Mouse (Mus musculus) intestine, embryonic 15.5 days (tissue): Measurements from ENCODE around the gene Gemin6. TPM values are rescaled to one million over a fixed set of nuclear protein-coding genes. Genes with fewer than 3 reads are reported as not detected.
A peak's percentile ranks its signal among the peaks of the same experiment; 100 is the strongest.
"Not testable (repeated sequence)": the region's sequence is repeated elsewhere in the genome, so short reads cannot be mapped to it uniquely, and the experiment has no call there.

Source experiments
- ATAC-seq: fragments of 200-750 bp; cut with Nextera tagmentation; 2 replicates; pipeline ENCODE4 v1.8.0; 2017; ENCODE audit warnings: moderate TSS enrichment, moderate library complexity
- H3K27ac ChIP-seq: fragments of 300-500 bp; sonication (generic); 2 replicates; pipeline ENCODE4 v1.5.1; 2015; ENCODE audit warnings: mild to moderate bottlenecking, inconsistent platforms
- H3K27me3 ChIP-seq: fragments of 300-500 bp; sonication (generic); replicated peaks from 2 replicates; pipeline ENCODE4 v1.6.1; 2015; ENCODE audit warnings: inconsistent platforms
- H3K36me3 ChIP-seq: fragments of 300-500 bp; sonication (generic); 2 replicates; pipeline ENCODE4 v1.6.1; 2015; ENCODE audit warnings: inconsistent platforms
- H3K4me1 ChIP-seq: fragments of 300-500 bp; sonication (generic); replicated peaks from 2 replicates; pipeline ENCODE4 v1.6.1; 2015; ENCODE audit warnings: inconsistent platforms
- H3K4me2 ChIP-seq: fragments of 300-500 bp; sonication (generic); replicated peaks from 2 replicates; pipeline ENCODE4 v1.6.1; 2015; ENCODE audit warnings: mild to moderate bottlenecking, inconsistent platforms
- H3K4me3 ChIP-seq: fragments of 300-500 bp; sonication (generic); replicated peaks from 2 replicates; pipeline ENCODE4 v1.5.1; 2015; ENCODE audit warnings: inconsistent platforms
- H3K9ac ChIP-seq: fragments of 300-500 bp; sonication (generic); 2 replicates; pipeline ENCODE4 v1.6.1; 2015; ENCODE audit warnings: inconsistent platforms
- H3K9me3 ChIP-seq: fragments of 300-500 bp; sonication (generic); 2 replicates; pipeline ENCODE4 v1.6.1; 2016; ENCODE audit warnings: inconsistent platforms
- WGBS: fragments of 180-500 bp; shearing (Covaris S2); methylation state at CpG from one replicate; pipeline ENCODE4 v1.1.7; 2015; 5-methylcytosine and 5-hydroxymethylcytosine counted together
- polyA plus RNA-seq: library from polyadenylated mRNA; unstranded; fragments of >200 nt; fragmentation: Nextera tagmentation; extraction: Ambion mirVana; gene quantifications from 2 replicates; pipeline ENCODE4 v1.2.1, GENCODE M21; 2015

Gene Gemin6
- polyA plus RNA-seq, 1 experiment from 2014 or later: 44.9 TPM

DNA sequence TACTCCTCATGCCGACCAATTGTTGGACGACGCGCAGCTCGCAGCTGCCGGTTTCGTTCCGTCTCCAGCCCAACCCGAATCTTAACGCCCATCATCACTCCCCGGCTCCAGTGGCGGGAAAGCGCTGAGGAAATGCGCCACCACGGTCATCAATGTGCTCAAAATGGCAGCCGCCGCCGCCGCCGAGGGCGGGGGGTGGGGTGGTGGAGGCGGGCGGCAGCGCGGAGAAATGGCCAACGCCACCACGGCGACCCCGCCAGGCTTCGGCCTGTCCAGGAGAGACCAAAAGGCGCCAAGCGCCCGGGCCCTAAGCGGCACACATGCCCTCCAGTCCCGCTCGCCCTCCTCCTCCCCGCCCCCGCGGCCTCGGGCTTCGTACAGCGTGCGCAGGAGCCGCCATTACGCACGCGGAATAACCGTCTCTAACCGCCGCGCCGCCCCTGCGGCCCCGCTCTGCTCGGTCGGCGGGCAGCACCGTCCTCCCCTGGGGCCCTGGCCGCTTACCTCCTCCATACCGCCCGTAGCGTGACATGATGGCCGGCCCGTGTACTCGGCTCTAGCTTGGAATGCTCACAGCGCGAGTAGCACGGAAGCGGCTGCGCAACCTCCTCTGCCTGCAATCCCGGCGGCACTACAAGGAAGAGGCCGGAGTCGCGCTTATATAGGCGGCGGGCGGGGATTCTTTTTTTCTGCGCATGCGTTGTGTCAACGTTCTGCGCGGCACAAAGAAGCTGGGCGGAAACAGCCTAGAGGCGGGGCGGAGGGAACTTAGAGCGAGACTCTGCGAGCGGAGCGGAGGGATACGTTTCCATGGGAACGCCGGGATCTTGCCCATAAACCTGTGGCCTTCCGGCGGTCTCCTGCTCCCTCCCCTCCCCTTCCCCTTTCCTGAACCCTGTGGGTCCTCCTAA is 17.3 kb upstream of the Gemin6 start, which contains the start of the genes Srsf7 and Ttc39d:
TSS of gene Srsf7 (minus strand) at position 637 of the 911 bp plus-strand sequence.
TSS of gene Ttc39d (plus strand) at position 790 of the 911 bp plus-strand sequence.
- H3K27me3 ChIP-seq: no peaks in the 10 kb centered on the region
- H3K4me1 ChIP-seq: 0 out of 2 replicates have a peak, but pooled peaks cover 7% of the 10 kb centered on the region
- WGBS: under 1% methylated on average over 95 of the region's 95 CpGs
- H3K4me2 ChIP-seq: peak within 1 kb of the TSS; percentile 71
- H3K9ac ChIP-seq: peak within 1 kb of the TSS; percentile 98
- peak within 1 kb of the TSS; percentile 99 for H3K27ac ChIP-seq
- ATAC-seq: peak; percentile 94
- peak within 1 kb of the TSS; percentile 89 for H3K4me3 ChIP-seq
- peaks cover 16% of the 10 kb centered on the region for H3K36me3 ChIP-seq
- H3K9me3 ChIP-seq: no peaks in the 10 kb centered on the region

DNA sequence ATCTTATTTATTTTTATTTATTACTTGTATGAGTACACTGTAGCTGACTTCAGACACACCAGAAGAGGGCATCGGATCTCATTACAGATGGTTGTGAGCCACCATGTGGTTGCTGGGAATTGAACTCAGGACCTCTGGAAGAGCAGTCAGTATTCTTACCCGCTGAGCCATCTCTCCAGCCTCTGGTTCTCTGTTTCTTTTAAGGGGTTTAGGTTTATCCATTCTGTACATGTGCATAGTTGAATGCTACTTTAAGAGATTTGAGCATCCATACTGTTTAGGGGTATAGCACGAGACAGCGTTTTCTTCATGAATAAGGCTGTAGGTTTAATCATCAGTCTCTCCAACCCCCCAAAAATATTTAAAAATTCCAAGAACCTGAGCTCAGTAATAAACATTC is 10.2 kb upstream of the Gemin6 start:
- not testable (repeated sequence) for H3K9ac ChIP-seq, H3K4me3 ChIP-seq, H3K27ac ChIP-seq, H3K36me3 ChIP-seq, H3K4me1 ChIP-seq, H3K27me3 ChIP-seq, H3K4me2 ChIP-seq, ATAC-seq, H3K9me3 ChIP-seq
- WGBS: 91% methylated on average over 4 of the region's 4 CpGs

DNA sequence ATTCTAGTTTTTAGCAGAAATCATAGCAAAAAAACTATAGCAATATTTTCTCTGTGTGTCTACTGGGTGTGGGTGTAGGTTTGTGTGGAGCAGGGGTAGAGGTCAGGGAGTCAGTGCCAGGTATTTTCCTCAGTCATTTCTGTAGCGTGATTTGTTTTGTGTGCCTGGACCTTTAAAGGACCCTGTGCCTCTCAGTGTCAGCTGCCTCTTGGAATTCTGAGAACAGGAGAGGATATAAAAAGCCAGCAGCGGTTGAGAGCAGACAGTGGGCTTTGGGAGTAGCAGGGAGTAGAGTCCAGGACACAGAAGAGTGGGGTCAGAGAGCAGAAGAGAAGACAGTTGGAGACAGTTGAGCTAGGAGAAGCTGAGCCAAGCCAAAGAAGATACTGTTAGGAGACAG is 4.1 kb upstream of the Gemin6 start:
- 58% methylated on average over 2 of the region's 2 CpGs for WGBS
- H3K4me2 ChIP-seq: no peak overlapping the region
- no peaks in the 10 kb centered on the region for H3K4me1 ChIP-seq
- H3K36me3 ChIP-seq: no peaks in the 10 kb centered on the region
- no peak overlapping the region for H3K27ac ChIP-seq
- no peaks in the 10 kb centered on the region for H3K27me3 ChIP-seq
- H3K9me3 ChIP-seq: no peaks in the 10 kb centered on the region
- ATAC-seq: no peak
- no peak overlapping the region for H3K9ac ChIP-seq
- no peak overlapping the region for H3K4me3 ChIP-seq

DNA sequence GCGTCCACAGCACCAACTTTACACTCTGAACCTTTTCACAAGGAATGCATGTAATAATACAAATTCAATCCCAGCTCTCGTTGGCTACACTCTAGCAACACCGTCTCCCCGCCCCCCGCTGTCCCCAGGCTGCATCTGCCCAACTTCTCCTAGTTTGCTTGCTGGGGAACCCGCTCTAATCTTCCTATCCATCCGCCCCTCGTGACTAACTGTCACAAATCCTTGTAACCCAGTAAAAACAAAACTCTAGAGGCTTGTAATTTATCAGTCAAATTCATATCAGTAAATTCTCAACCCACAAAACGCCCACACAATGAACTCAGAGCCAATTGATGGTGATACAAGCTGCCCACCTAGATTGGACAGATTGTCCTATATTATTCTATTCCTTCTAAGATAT is 3.0 kb upstream of the Gemin6 start:
- Histone ChIP-seq H3K9me3 (no peaks in the 10 kb centered on the region), H3K27me3 (no peaks in the 10 kb centered on the region), H3K4me1 (no peaks in the 10 kb centered on the region), H3K4me3 (no peak overlapping the region), H3K27ac (no peak overlapping the region), H3K4me2 (no peak overlapping the region), H3K9ac (no peak overlapping the region), H3K36me3 (no peaks in the 10 kb centered on the region)
- 69% methylated on average over 9 of the region's 9 CpGs for WGBS
- ATAC-seq: no peak

DNA sequence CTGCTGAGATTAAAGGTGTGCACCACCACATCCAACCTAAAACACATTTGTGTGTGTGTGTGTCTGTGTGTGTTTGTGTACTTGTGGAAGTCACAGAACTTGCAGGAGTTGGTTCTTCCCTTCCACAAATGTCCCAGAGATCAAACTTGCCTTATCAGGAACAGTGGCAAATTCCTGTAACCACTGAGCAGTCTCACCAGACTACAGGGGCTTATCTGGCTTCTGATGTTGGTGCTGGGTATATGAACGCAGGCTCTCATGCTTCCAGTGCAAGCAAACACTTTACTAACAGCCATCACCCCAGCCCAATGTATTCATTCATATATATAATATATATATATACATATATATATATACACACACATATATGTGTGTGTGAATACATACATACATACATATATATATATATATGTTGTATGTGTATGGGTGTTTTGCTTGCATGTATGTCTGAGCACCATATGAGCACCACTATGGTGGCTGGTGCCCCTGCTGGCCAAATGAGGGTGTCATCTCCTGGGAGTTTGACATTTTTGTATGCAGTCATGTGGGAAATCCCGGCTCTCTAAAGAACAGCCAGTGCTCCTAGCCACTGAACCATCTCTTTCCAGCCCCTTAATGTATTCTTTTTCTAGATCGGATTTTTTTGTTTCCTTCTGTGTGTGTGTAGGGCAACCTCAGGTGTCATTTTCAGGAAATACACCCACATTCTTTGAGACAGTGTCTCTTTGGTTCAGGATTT is 2.2 kb upstream of the Gemin6 start:
- Histone ChIP-seq H3K4me1 (no peaks in the 10 kb centered on the region), H3K27me3 (no peaks in the 10 kb centered on the region), H3K36me3 (no peaks in the 10 kb centered on the region), H3K4me3 (no peak overlapping the region), H3K27ac (no peak overlapping the region), H3K4me2 (no peak overlapping the region), H3K9me3 (no peaks in the 10 kb centered on the region), H3K9ac (no peak overlapping the region)
- ATAC-seq: no peak
- WGBS: 68% methylated on average over 3 of the region's 3 CpGs

DNA sequence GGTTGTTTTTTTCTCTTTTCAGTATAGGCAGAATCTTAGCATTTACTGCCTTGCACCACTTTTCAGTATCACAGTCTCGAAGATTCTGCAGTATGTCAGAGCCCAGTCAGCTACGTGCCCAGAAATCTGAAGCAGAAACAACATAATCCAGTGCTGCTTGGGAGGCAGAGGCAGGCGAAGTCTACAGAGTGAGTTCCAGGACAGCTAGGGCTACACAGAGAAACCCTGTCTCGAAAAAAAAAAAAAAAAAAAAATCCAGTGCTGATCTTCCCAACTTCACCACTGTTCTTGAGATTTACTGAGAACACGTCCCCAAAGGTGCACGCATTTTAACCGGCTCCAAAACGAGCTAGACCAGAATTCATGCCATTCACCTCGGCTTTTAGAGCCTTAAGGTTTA is 412 bp upstream of the Gemin6 start:
- no peaks in the 10 kb centered on the region for H3K4me1 ChIP-seq
- 10% methylated on average over 9 of the region's 9 CpGs for WGBS
- peak overlapping the region; percentile 58 for H3K4me3 ChIP-seq
- H3K9me3 ChIP-seq: no peaks in the 10 kb centered on the region
- H3K27ac ChIP-seq: peak overlapping the region; percentile 78
- H3K36me3 ChIP-seq: 0 out of 2 replicates have a peak, but pooled peaks cover 3% of the 10 kb centered on the region
- H3K27me3 ChIP-seq: no peaks in the 10 kb centered on the region
- peak; percentile 64 for ATAC-seq
- H3K4me2 ChIP-seq: peak overlapping the region; percentile 79
- peak overlapping the region; percentile 33; the same call in 1 of the 2 replicates for H3K9ac ChIP-seq

DNA sequence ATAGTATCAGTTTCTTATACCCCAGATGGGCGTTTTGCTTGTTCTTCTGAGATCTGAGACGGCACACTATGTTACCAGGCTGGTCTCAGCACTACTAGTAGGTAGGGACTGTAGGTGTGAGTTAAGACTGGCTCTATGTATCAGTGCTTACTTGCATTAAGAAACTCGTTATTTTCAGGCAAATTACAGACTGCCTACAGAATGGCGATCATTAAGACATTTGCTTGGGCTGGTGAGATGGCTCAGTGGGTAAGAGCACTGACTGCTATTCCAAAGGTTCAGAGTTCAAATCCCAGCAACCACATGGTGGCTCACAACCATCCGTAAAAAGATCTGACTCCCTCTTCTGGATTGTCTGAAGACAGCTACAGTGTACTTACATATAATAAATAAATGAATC is 901 bp downstream of the Gemin6 start:
- Histone ChIP-seq H3K9ac (peak overlapping the region; percentile 53), H3K4me3 (peak overlapping the region; percentile 58), H3K4me2 (peak overlapping the region; percentile 79)
- not testable (repeated sequence) for H3K4me1 ChIP-seq, H3K36me3 ChIP-seq, H3K27ac ChIP-seq, H3K9me3 ChIP-seq, H3K27me3 ChIP-seq
- peak; percentile 26; the same call in 1 of the 2 replicates for ATAC-seq
- WGBS: 45% methylated on average over 5 of the region's 5 CpGs

DNA sequence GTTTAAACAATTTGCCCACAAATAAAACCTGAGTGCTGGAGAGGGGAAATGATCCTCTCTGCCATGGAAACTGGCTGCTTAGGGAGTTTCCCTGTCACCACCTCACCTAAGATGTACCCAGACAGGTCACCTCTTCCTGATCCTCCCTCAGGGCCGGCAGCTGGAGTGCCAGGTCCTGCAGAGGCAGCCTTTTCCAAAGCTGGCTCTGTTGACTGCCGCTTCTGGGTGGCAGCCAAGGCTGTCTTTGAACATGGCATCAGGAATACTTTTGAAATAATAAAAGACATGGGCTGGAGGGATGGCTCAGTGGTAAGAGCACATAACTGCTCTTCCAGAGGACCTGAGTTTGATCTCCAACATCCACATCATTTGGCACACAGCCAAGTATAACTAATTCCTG is 5.2 kb downstream of the Gemin6 start:
- 79% methylated on average over 2 of the region's 2 CpGs for WGBS
- Histone ChIP-seq H3K4me3 (no peak overlapping the region), H3K27me3 (no peaks in the 10 kb centered on the region), H3K4me1 (no peaks in the 10 kb centered on the region; the same call in 1 of the 2 replicates), H3K36me3 (0 out of 2 replicates have a peak, but pooled peaks cover 3% of the 10 kb centered on the region), H3K9me3 (no peaks in the 10 kb centered on the region), H3K9ac (no peak overlapping the region), H3K4me2 (no peak overlapping the region), H3K27ac (no peak overlapping the region)
- ATAC-seq: no peak

DNA sequence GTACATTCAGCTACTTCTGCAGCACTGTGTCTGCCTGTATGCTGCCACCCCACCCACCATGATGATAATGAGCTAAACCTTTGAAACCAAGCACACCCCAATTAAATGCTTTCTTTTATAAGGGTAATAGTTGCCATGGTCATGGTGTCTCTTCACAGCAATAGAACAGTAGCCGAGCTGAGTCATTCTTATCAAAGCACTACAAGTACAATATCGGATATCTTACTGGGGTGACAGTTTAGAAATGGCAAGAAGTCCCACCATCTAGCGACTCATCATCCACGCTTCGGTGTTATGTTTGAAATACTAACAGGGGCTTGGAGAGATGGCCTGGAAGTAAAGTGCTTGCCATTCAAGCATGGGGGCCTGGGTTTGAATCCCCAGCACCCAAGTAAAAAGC is 9.6 kb downstream of the Gemin6 start:
- WGBS: 92% methylated on average over 5 of the region's 5 CpGs
- ATAC-seq: no peak
- Histone ChIP-seq H3K4me1 (no peaks in the 10 kb centered on the region; the same call in 1 of the 2 replicates), H3K36me3 (peaks cover 5% of the 10 kb centered on the region; the same call in 1 of the 2 replicates), H3K9ac (no peak overlapping the region), H3K27me3 (no peaks in the 10 kb centered on the region), H3K4me3 (no peak overlapping the region), H3K4me2 (no peak overlapping the region), H3K27ac (no peak overlapping the region), H3K9me3 (no peaks in the 10 kb centered on the region)

DNA sequence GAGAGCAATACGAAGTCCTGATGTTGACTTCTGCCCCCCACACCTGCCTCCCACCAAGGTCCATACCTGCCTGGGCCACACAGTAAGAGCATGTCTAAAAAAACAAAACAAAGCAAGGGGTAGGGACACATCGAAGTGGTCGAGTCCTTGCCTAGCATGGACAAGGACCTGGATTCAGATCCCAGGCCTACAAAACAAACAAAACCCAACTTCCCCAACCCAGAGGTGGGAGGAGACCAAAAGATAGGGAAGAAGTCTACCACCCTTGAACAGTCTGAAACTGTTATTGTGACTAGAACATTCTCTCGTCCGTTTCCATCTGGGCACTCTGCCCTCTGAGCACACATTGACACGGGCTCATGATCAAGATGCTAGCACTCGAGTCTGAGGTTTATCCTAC is 10.1 kb downstream of the Gemin6 start:
- Histone ChIP-seq H3K27me3 (no peaks in the 10 kb centered on the region), H3K4me1 (no peaks in the 10 kb centered on the region; the same call in 1 of the 2 replicates), H3K4me2 (no peak overlapping the region), H3K9me3 (no peaks in the 10 kb centered on the region), H3K27ac (no peak overlapping the region), H3K4me3 (no peak overlapping the region), H3K9ac (no peak overlapping the region), H3K36me3 (peaks cover 9% of the 10 kb centered on the region; the same call in 1 of the 2 replicates)
- ATAC-seq: no peak
- WGBS: 82% methylated on average over 7 of the region's 7 CpGs

DNA sequence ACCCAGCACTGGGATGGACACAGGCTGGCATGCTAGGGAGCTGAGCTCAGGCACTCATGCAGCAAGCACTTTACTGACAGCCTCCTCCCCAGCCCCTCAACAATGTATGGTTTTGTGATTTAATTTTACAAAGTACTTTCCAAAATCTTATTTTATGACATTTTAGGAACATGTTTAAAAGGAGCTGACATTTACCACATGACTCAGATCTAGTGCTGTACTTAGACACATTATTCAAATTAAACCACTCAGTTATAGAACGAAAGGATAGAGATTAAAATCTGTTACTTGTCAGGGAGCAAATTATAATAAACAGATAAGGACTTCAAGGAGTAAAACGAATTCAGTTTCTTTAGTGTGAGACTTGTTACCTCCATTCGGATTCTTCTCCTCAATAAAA is 11.2 kb downstream of the Gemin6 start:
- 77% methylated on average over 3 of the region's 3 CpGs for WGBS
- H3K27ac ChIP-seq: no peak overlapping the region

DNA sequence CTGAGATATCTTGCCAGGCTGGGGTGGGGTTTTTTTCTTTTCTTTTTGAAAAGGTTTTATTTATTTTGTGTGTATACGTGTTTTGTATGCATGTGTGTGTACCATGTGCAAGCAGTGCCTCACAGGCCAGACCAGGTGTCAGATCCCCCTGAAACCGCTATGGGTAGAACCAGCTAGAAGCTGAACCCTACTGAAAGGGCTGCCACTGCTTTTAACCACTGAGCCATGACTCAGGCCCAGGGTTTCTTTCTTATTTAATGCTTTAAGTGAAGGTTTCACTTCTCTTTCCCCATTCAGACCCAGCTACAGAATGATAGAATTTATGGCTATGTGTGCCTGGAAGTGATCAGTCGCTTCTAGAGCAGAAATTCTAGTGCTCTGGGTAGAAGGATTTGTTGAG is 12.6 kb downstream of the Gemin6 start:
- H3K4me2 ChIP-seq: no peak overlapping the region
- no peak overlapping the region for H3K4me3 ChIP-seq
- H3K36me3 ChIP-seq: peaks cover 23% of the 10 kb centered on the region; the same call in 1 of the 2 replicates
- no peaks in the 10 kb centered on the region for H3K27me3 ChIP-seq
- H3K9ac ChIP-seq: no peak overlapping the region
- ATAC-seq: no peak
- H3K27ac ChIP-seq: no peak overlapping the region
- WGBS: 93% methylated on average over 3 of the region's 3 CpGs
- no peaks in the 10 kb centered on the region for H3K4me1 ChIP-seq
- no peaks in the 10 kb centered on the region for H3K9me3 ChIP-seq

More for the DNA sequence above, 11.2 kb downstream of the Gemin6 start:
- no peak overlapping the region for H3K9ac ChIP-seq
- H3K9me3 ChIP-seq: no peaks in the 10 kb centered on the region
- no peak for ATAC-seq
- H3K36me3 ChIP-seq: peaks cover 15% of the 10 kb centered on the region; the same call in 1 of the 2 replicates
- no peak overlapping the region for H3K4me2 ChIP-seq
- H3K4me1 ChIP-seq: no peaks in the 10 kb centered on the region; the same call in 1 of the 2 replicates
- H3K4me3 ChIP-seq: no peak overlapping the region
- H3K27me3 ChIP-seq: no peaks in the 10 kb centered on the region
